Mouse (Mus musculus) brain, embryonic 14.5 days (tissue): ENCODE data around the gene Sstr3. TPM values are rescaled to one million over a fixed set of nuclear protein-coding genes. Genes with fewer than 3 reads are reported as not detected.
A peak's percentile ranks its signal among the peaks of the same experiment; 100 is the strongest.

Experiments used
- DNase-seq: peaks from one replicate; pipeline ENCODE4 v3.0.0-alpha.2; 2011; ENCODE audit warnings: low read depth
- CTCF ChIP-seq: fragments of 200-500 bp; IDR thresholded peaks from 2 replicates; pipeline ENCODE4 v1.5.1; 2012; ENCODE audit warnings: inconsistent platforms, mild to moderate bottlenecking, moderate library complexity, borderline replicate concordance; ENCODE audit not compliant: insufficient read depth, insufficient read length; ENCODE audit errors: extremely low read depth
- POLR2A ChIP-seq: fragments of 200-500 bp; IDR thresholded peaks from 2 replicates; pipeline ENCODE4 v1.6.1; 2012; ENCODE audit warnings: mild to moderate bottlenecking, inconsistent platforms, borderline replicate concordance; ENCODE audit not compliant: poor library complexity, insufficient read depth, insufficient read length, severe bottlenecking; ENCODE audit errors: extremely low read depth
- polyA plus RNA-seq: library from polyadenylated mRNA; depleted of rRNA; stranded (reverse); fragments of >200 nt; gene quantifications from 2 replicates; pipeline ENCODE4 v1.2.3, GENCODE M21; 2012

Sstr3 gene
- polyA plus RNA-seq, 1 experiment = 1.5 TPM

DNA sequence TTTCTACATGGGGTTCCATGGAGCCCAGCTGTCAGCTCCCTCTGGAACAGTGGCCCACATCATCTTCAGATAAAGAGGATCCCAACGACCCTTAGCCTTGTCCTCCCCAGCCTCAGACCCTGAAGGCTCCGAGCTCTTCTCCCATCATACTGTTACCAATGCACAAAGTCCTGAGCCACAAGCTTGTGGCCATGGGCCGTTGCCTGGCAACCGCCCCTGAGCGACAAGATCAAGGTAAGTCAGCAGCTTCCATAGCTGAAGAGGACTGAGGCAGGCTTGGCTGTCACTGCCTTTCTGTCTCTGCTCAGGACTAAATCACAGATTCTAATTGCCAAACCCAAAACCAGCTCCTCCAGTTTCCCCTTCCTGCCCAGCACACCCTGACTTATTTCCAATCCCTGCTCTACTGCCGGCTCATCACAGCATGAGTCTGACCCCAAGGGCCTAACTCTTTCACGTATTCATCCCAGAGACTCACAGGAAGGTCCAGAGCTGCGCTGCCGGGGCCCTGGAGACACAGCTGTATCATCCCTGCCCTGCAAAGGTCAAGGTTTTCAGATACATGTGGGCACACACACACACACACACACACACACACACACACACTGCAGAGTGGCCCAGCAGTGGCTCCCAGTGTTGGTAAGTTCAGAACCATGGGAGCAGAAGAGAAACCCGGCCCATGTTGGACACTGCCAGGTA lies 8.6 kb downstream of the Sstr3 start:
- DNase-seq = peak; percentile 61
- TF ChIP-seq POLR2A (no peak), CTCF (no peak)

DNA sequence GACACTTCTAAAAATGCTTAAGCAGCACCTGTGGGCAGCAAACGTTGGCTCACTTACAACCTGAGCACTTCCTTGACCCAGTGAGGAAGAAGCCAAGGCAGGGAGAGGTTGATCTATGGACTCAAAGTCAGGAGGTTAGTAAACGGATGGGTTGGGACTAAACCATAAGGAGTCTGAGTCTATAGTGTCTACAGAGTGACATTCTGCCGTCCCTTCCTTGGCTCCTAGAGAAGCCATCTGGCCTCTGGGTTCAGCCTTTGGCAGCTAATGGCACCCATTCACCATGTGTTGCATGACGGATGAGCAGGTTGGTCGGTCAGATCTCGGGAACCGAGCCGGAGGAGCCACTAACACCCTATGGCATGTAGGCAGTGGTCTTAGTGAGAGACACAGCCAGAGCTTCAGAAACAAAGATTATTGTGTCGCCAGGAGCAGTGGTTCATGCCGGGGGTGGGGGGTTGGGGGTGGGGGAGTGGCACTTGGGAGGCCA lies 11.1 kb downstream of the Sstr3 start:
- no peak for DNase-seq
- TF ChIP-seq CTCF (no peak), POLR2A (no peak)

DNA sequence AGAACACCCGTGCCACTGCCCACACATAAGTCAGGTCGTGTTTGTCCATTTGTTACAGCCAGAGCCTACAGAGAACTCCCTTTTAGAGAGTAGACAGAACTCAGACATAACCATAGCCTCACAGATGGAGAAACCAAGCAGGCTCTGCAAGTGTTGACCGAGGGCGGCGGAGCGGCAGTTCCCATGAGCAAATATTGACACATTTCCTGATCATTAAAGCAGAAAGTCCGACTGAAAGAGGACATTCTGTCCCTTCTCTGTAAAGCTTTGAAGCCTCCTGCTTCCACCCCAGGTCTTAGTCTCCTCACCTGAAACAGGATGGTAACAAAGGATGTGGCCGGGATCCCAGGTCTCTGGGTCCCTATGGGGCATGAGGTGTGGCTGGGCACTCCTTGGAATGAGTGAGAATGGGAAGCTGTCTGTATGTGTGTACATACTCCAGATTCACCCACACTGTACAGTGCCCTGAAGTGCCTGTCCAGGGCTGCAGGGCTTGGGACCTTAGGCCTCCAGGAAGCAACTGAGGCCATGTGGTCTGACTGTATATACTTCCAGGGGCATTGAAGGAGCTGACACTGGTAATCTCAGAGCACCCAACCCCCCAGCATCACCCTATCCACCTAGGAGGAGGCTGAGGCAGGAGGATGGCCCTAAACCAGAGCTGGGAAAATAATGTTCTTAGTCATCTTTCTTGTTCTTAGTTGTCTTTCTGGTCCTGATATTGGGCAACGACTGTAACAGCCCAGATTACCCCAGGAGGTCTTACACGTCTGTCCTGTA lies 11.7 kb downstream of the Sstr3 start:
- TF ChIP-seq CTCF = no peak
- TF ChIP-seq POLR2A = no peak
- DNase-seq = no peak

GRCm38 (mm10) chr15:78531901-78532469 lies 12.5 kb downstream of the Sstr3 start:
- peak; percentile 99 for DNase-seq
- TF ChIP-seq POLR2A (no peak), CTCF (peak; percentile 99)

GRCm38 (mm10) chr15:78531451-78531720 lies 13.1 kb downstream of the Sstr3 start:
- TF ChIP-seq CTCF = no peak
- no peak for TF ChIP-seq POLR2A
- no peak for DNase-seq

DNA sequence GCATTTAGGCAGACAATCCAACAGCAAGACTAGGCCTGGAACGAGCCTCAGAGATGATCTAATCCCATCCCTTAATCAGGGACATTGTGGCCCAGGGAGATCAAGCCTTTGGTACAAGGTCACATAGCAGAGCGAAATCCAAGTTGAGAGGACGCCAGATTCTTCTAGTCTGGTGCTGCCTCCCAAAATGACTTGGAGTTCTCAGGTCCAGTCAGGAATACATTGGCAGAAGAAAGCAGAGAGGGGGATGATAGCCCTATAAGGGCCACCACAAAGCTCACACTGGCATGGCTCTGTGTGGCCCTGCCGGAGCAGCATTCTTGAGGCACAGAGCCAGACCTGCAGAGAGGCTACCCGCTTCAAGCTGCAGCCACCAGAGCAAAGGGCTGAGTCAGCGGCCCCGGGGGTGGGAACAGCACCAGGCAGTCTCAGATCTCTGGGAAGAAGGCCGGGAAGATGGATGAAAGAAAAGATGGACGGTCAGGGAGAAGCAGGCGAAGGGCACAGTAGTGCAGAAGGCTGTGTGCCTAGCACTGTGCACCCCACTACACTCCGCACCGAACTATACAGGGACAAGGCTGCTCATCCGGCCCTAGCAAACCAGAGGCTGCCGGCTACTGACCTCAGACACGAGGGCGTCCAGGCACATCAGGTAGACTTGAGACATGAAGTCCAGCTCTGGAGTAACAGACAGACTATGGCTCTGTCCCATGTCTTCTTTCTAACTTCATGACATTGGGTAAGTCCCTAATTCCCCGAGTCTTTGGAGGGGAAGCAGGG lies 13.6 kb downstream of the Sstr3 start, which contains the start of gene C1qtnf6:
C1qtnf6 (minus strand) TSS at position 746 of the 780 bp plus-strand sequence.
- no peak for DNase-seq
- TF ChIP-seq CTCF = no peak
- no peak for TF ChIP-seq POLR2A

DNA sequence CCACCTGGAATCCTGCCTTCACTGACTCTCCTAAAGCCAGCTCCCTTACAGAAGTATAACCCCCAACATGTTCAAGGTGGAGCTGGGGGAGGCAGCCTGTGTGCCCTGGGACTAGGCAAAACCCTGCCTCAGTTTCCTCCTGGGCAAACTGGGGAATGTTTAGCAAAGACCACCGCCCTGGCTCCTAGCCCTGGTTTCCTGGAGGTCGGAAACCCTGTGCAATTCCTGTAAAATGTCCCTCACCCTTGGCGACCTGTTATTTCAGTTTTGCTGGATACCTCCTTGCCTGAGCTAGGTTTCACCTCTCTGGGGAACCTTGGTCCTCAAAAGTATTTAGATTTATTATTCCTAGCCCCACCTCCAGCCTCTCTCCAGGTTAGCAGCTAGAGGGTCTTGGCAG lies 14.3 kb downstream of the Sstr3 start:
- no peak for TF ChIP-seq CTCF
- no peak for TF ChIP-seq POLR2A
- no peak for DNase-seq

DNA sequence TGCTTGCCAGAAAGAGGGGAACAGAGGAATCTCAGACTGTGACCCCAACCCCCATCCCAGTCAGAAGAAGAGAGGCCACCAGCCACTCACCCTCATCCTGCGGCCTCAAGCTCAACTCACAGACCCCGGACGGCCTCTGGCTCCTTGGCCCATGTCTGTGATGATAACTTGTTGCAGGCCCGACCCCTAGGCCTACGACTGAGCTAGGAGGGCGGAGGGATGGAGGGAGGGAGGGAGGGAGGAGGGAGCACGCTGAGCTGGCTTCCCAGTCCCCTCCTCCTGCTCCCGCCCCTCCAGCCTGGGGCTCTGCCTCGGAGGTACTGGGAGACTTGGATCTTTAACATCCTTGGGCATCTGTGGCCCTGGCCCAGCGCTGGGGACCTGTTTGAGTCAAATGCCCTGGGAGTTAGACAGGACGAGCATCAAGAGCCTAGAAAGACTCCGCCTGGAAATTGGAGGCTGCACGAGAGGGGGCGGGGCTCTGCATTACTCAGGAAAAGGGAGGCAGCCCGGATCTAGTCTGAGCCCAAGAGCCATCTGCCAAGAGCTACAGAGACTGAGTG lies 15.0 kb downstream of the Sstr3 start:
- TF ChIP-seq POLR2A (no peak), CTCF (no peak)
- DNase-seq = peak; percentile 84

DNA sequence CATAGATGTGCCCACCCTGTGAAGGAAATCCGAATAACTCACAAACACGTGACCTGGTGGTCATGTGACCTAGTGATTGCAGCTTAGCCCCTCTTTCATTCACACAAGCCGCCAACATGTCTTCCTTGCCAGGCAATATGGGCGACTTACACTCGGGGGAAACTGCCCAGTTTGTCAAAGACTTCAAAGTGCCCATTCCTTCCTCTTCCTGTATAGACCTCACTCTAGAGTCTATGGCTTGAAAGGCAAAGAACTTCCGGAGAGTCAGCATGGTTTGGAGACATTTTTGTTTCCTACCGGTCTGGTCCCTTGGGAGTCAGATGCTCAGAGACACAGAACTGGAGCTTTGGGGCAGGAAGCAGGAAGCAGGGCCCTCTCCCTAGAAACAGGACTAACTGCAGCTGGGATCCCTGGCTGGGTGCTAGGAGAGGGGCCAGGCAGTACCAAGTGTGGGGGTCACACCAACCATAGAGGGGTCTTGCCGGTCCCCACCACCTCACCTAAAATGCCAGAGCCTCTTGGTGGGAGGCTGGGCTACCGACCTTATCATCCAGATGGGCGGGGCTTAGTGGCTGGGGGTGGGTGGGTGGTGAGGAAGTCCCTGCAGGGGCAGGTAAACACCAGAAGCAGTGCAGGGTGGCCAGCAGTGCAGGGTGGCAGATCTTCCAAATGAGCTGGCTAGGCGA lies 15.6 kb downstream of the Sstr3 start:
- no peak for DNase-seq
- TF ChIP-seq POLR2A = no peak

DNA sequence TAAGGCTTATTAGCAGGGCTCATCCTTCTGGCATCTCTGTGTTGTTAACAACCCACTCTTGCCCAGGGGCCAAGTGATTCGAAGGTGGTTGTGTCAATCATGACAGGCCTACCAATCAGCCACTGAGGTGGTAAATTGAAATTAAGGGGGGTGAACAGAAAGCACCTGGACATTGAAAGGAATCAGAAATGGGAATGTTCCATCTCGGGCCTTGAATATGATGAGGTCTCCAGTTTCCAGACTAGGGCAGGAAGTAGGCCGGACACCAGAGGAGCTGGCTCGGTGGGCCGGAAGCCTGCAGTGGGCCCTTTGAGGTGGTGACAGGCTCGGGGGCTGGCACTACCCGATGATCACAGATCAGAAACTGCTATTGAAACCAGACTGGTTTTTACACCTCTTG lies 16.5 kb downstream of the Sstr3 start:
- DNase-seq = peak; percentile 59
- no peak for TF ChIP-seq POLR2A
- no peak for TF ChIP-seq CTCF
